Mouse (Mus musculus) adrenal gland, postnatal 10 days (tissue): ENCODE measurements around the gene Bcat2. TPM values are rescaled to one million over a fixed set of nuclear protein-coding genes. Genes with fewer than 3 reads are reported as not detected.

ENCODE experiments used
- DNase-seq: peaks from one replicate; pipeline ENCODE4 v3.0.0; 2021; ENCODE audit warnings: mixed read lengths
- total RNA-seq, 2 experiments: library from RNA; stranded (reverse); gene quantifications; 2 replicates each; pipeline ENCODE4 v1.2.3; 2021

Gene Bcat2
- total RNA-seq, 2 experiments from 2014 or later, result 114 to 118 TPM

DNA sequence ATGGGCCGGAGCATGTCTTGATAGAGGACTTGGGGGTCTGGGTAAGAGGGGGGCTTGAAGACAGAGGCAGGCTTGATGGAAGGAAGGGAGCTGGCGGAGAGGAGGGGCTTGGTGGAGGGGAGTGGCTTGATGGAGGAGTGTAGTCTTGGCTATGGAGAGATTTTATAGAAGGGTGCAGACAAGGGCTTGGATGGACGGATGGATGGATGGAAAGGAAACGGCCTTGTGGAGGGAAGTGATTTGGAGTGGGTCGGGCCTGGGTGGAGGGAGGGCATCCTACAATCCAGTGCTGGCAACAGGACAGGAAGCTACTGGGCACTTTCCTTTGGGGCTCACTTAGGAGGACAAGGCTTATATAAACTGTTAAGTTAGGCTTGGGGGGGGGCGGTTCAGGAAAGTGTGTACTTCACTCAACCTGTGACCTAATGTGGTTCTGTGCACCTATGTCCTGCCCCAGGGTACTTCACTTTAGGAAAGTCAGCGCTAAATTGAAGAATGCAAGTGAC is 56.7 kb downstream of the Bcat2 start:
- DNase-seq, result no peak

DNA sequence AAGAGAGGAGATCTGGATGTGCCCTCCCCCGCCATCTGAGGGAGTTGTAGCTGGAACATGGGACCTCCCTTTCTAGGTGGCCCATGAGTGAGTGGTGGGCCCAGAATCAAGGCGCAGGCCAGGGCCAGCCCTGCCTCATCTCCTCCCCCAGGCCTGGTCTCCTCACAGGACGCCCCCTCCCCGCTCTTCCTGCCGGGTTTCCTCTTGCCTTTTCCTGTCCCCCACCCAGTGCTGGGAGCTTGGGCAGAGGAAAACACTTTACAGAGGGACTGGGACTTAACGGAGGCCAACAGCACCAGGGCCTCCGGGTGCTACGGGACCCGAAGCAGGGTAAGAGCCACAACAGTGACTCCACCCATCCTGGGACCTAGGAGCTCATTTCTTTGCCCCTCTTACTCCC is 57.3 kb downstream of the Bcat2 start, which contains the start of gene Rasip1:
Rasip1 (plus strand) TSS at position 228 of the 400 bp plus-strand sequence.
- peak; percentile 52 for DNase-seq

DNA sequence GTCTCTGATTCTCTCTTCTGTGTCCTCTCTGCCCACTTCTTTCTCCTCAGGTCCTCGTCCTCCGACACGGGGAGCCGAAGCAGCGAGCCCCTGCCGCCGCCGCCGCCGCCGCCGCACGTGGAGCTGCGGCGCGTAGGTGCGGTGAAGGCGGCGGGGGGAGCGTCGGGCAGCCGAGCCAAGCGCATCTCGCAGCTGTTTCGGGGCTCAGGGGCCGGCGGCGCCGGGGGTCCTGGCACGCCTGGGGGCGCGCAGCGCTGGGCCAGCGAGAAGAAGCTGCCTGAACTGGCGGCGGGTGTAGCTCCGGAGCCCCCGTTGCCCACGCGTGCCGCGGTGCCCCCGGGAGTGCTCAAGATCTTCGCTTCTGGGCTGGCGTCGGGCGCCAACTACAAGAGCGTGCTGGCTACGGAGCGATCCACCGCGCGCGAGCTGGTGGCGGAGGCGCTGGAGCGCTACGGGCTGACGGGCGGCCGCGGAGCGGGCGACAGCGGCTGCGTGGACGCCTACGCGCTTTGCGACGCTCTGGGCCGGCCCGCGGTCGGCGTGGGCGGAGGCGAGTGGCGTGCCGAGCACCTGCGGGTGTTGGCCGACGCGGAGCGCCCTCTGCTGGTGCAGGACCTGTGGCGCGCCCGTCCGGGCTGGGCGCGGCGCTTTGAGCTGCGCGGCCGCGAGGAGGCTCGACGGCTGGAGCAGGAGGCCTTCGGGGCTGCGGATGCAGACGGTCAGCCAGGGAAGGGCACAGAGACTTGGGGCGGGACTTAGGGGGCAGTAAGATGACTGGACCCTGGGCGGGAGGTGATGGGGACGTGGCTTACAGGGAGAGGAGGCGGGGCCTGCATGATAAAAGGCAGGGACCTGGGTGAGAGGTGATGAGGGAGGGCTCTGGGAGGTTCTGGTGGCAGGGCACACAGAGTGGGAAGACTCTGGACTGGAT is 58.7 kb downstream of the Bcat2 start:
- DNase-seq, result peak; percentile 96

DNA sequence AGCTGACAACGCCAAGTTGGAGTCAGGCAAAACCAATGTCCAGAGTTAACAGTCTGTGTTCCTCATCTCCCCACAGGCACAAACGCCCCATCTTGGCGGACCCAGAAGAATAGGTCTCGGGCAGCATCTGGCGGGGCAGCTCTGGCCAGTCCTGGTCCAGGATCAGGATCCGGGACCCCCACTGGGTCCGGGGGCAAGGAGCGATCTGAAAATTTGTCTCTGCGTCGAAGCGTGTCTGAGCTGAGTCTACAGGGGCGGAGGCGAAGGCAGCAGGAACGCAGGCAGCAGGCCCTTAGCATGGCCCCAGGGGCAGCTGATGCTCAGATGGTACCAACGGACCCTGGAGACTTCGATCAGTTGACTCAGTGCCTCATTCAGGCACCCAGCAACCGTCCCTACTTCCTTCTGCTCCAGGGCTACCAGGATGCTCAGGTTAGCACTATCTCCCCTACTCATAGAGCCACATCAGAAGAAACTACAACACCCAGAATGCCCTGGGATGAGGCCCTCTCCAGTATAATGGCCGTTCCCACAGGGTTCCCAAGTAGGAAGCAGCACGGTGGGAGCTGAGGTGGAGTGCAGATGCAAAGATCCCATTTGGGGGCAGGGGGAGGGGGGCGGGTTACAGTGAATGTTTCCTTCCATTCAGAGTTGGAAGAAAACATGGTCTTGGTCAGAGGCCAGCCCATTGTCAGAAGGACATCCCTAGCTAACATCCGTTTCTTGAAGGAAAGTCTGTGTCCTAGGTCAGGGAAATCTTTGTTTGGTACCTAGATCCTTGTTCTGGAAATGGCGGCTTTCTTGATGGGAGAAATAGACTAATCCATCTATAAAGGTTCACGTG is 60.3 kb downstream of the Bcat2 start:
- DNase-seq, result no peak

DNA sequence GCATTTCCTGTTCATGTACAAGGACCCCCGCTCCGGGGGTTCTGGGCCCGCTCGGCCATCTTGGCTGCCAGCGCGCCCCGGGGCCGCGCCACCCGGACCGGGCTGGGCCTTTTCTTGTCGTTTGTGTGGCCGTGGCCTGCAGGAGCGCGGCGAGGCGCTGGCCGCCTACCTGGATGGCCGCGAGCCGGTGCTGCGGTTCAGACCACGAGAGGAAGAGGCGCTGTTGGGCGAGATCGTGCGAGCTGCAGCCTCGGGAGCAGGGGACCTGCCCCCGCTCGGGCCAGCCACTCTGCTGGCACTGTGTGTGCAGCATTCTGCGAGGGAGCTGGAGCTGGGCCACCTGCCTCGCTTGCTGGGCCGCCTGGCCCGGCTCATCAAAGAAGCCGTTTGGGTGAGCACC is 62.5 kb downstream of the Bcat2 start:
- peak; percentile 57 for DNase-seq

DNA sequence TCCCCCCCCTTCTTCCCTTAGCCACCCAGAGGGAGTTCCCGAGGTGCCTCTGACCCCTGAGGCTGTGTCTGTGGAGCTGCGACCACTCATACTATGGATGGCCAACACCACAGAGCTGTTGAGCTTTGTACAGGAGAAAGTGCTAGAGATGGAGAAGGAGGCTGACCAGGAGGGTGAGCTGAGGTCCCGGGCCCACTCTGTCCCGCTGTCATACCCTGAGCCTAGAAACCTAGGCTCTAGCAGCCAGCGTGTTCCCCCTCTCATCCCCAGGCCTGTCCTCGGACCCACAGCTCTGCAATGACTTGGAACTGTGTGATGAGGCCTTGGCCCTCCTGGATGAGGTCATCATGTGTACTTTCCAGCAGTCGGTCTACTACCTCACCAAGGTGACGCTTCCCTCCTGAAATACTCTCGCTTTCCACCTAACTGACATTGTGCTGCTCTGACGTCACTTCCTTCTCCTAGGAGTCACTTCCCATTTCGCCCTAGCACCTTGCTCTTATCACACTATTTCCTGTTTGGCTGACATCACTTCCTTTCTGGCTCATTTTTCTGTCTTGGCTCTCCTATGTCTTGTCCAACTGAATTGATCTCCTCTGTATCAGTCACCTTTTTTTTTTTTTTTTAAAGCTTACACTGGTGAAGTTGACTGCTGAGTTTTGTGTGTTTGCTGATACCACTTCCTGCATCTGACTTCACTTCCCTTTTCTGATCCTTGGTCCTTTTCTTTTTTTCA is 65.2 kb downstream of the Bcat2 start:
- DNase-seq, result no peak

DNA sequence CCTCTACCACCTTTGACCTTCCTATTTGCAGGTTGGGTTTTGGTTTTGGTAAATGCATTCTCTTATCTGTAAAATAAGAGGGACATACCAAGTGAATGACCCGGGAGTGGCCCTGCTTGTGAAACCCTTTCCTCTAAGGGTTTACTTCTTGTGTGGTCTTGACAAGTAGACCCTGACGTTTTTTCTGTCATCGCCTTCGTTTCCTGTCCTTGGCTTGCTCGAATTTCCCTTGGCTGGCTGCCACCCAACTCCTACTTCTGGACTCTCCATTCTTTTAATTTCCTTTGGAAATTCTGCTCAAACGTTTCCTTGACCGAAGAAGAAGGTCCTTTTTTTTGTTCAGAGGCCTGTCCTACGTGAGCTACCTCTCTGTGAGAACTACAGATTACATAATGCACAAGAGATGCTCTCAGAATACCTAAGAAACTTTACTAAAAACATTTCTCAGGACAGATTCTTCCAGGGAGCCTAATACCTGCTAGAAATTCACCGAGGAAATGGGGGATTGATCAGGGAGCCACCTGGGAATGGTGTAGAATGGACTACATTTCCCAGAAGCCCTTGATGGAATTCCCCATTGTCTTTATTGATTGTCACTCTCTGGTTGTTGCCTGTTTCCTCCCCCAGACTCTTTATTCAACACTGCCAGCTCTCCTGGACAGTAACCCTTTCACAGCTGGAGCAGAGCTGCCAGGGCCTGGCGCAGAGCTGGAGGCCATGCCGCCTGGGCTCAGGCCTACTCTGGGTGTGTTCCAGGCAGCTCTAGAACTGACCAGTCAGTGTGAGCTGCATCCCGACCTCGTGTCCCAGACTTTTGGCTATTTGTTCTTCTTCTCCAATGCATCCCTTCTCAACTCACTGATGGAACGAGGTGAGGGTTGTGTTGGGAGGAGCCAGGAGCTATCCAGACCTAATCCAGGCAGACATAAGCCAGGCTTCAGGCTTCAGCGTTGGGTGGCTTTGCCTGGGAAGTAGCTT is 66.0 kb downstream of the Bcat2 start:
- DNase-seq, result peak; percentile 79

DNA sequence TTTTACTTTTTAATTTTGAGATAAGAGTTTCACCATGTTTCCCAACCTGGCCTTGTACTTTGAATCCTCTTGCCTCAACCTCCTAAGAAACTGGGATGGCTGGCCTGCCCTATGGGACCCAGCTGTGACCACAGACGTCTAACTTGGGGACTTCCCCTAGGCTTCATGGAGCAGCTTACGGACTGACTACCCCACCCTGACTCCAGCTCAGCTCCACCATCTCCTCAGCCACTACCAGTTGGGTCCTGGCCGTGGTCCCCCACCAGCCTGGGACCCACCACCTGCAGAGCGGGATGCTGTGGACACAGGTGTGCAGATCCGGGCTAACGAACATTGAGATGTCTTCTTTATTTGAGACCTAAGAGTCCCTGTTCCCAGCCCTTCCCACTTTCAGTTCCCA is 67.8 kb downstream of the Bcat2 start:
- DNase-seq, result no peak

DNA sequence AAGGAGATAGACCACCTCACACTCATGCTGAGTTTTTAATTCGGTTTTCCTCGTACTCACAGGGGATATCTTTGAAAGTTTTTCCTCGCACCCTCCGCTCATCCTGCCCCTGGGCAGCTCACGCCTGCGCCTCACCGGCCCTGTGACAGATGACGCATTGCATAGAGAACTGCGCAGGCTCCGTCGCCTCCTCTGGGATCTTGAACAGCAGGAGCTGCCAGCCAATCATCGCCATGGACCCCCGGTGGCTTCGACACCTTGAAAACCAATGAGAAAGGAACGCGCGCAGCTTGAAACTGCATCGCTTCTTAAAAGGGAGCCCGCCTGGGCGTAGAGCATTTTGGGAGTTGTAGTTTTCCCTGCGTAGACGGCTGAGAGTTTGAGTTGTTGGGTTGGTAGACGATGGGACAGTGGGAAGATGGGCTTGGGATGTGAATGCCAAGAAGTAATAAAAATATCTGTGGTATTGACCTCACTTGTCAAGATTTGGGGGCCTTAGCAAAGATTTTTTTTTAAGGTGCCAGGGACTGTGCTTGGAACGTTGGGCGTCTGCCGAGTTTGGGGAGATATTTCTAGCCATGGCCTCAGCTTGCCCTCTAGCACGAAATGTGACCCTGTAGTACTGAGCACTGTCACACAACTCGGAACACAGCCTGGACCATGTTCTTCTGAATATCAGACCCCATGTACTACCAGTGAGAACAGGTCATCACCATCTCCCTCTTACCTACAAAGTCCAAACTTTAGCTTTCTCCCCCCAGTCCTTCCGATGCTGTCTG is 68.9 kb downstream of the Bcat2 start:
- peak; percentile 92 for DNase-seq

Other genes with a start within 250 kb of the Bcat2 start
- gene Trpm4, start 236.4 kb upstream of the Bcat2 start, total RNA-seq, result 10 to 100 TPM; 15.9 to 26.8 TPM
- gene Hrc, start 234.9 kb upstream of the Bcat2 start, total RNA-seq, result 10 to 100 TPM; 10.7 to 47.8 TPM
- 1 to 10 TPM; 1.9 to 3.0 TPM for gene Ppfia3, start 203.1 kb upstream of the Bcat2 start, total RNA-seq
- gene Lin7b, start 199.6 kb upstream of the Bcat2 start, total RNA-seq, result 1 to 10 TPM in 1 of 2 experiments, under 1 TPM in 1; 0.90 to 2.9 TPM
- 100 to 1,000 TPM; 208 to 341 TPM for gene Snrnp70, start 174.4 kb upstream of the Bcat2 start, total RNA-seq
- 1 to 10 TPM in 1 of 2 experiments, under 1 TPM in 1; 0.75 to 2.6 TPM for gene Kcna7, start 164.5 kb upstream of the Bcat2 start, total RNA-seq
- gene Ntf5, start 156.5 kb upstream of the Bcat2 start, total RNA-seq, result under 1 TPM; 0.12 to 0.33 TPM
- not detected for gene Lhb, start 149.3 kb upstream of the Bcat2 start, total RNA-seq
- 10 to 100 TPM; 66.7 to 92.5 TPM for gene Gys1, start 135.3 kb upstream of the Bcat2 start, total RNA-seq
- 10 to 100 TPM; 50.2 to 58.9 TPM for gene Ruvbl2, start 132.1 kb upstream of the Bcat2 start, total RNA-seq
- 100 to 1,000 TPM; 527 to 606 TPM for gene Ftl1, start 110.3 kb upstream of the Bcat2 start, total RNA-seq
- 10 to 100 TPM; 52.7 to 53.6 TPM for gene Bax, start 103.3 kb upstream of the Bcat2 start, total RNA-seq
- gene Tulp2, start 88.3 kb upstream of the Bcat2 start, total RNA-seq, result under 1 TPM; 0.64 to 0.69 TPM
- 10 to 100 TPM; 26.0 to 27.9 TPM for gene Gm45808, start 83.3 kb upstream of the Bcat2 start, total RNA-seq
- 10 to 100 TPM; 42.4 to 47.3 TPM for gene Dhdh, start 81.3 kb upstream of the Bcat2 start, total RNA-seq
- gene Nucb1, start 59.7 kb upstream of the Bcat2 start, total RNA-seq, result 100 to 1,000 TPM; 175 to 201 TPM
- gene Ppp1r15a, start 43.9 kb upstream of the Bcat2 start, total RNA-seq, result 10 to 100 TPM; 28.0 to 48.2 TPM
- gene Plekha4, start 43.8 kb upstream of the Bcat2 start, total RNA-seq, result 1 to 10 TPM; 5.4 to 9.2 TPM
- gene Hsd17b14, start 15.3 kb upstream of the Bcat2 start, total RNA-seq, result 1 to 10 TPM in 1 of 2 experiments, under 1 TPM in 1; 0.93 to 1.4 TPM
- gene Fgf21, start 45.3 kb downstream of the Bcat2 start, total RNA-seq, result 10 to 100 TPM in 1 of 2 experiments, 1 to 10 TPM in 1; 1.3 to 21.9 TPM
- gene Fut1, start 47.1 kb downstream of the Bcat2 start, total RNA-seq, result under 1 TPM in 1 of 2 experiments, not detected in 1; 0.21 TPM
- gene Izumo1, start 51.7 kb downstream of the Bcat2 start, total RNA-seq, result under 1 TPM; 0.39 to 0.73 TPM
- 10 to 100 TPM; 35.6 to 37.9 TPM for gene Rasip1, start 57.3 kb downstream of the Bcat2 start, total RNA-seq
- 10 to 100 TPM in 1 of 2 experiments, 1 to 10 TPM in 1; 8.3 to 13.2 TPM for gene Mamstr, start 69.8 kb downstream of the Bcat2 start, total RNA-seq
- not detected for gene Fut2, start 96.2 kb downstream of the Bcat2 start, total RNA-seq
- under 1 TPM in 1 of 2 experiments, not detected in 1; 0.39 TPM for gene Ntn5, start 113.9 kb downstream of the Bcat2 start, total RNA-seq
- under 1 TPM; 0.21 to 0.30 TPM for gene Sec1, start 124.2 kb downstream of the Bcat2 start, total RNA-seq
- 10 to 100 TPM in 1 of 2 experiments, 1 to 10 TPM in 1; 7.6 to 14.5 TPM for gene Car11, start 129.7 kb downstream of the Bcat2 start, total RNA-seq
- 10 to 100 TPM; 21.4 to 62.3 TPM for gene Dbp, start 134.9 kb downstream of the Bcat2 start, total RNA-seq
- 1,000 to 10,000 TPM; 1,029 to 1,042 TPM for gene Rpl18, start 145.3 kb downstream of the Bcat2 start, total RNA-seq
- 10 to 100 TPM; 28.0 to 28.8 TPM for gene Sphk2, start 147.8 kb downstream of the Bcat2 start, total RNA-seq
- gene Fam83e, start 151.1 kb downstream of the Bcat2 start, total RNA-seq, result under 1 TPM; 0.27 to 0.33 TPM
- not detected for gene Spaca4, start 155.7 kb downstream of the Bcat2 start, total RNA-seq
- gene Lmtk3, start 213.6 kb downstream of the Bcat2 start, total RNA-seq, result 1 to 10 TPM; 4.2 to 8.3 TPM
- gene Sult2b1, start 214.5 kb downstream of the Bcat2 start, total RNA-seq, result under 1 TPM; 0.39 to 0.45 TPM
- gene Cyth2, start 244.4 kb downstream of the Bcat2 start, total RNA-seq, result 100 to 1,000 TPM in 1 of 2 experiments, 10 to 100 TPM in 1; 88.5 to 107 TPM